Mouse (Mus musculus) forebrain, embryonic 12.5 days (tissue): Measurements from ENCODE around the gene Gm45521. TPM values are rescaled to one million over a fixed set of nuclear protein-coding genes. Genes with fewer than 3 reads are reported as not detected.

ENCODE experiments used
- ATAC-seq: fragments of 200-750 bp; cut with Nextera tagmentation; 2 replicates; pipeline ENCODE4 v1.8.0; 2017; ENCODE audit warnings: moderate TSS enrichment; ENCODE audit not compliant: low FRiP score
- H3K27ac ChIP-seq: fragments of 300-500 bp; sonication (generic); 2 replicates; pipeline ENCODE4 v1.5.1; 2016; ENCODE audit warnings: mild to moderate bottlenecking
- H3K27me3 ChIP-seq: fragments of 300-500 bp; sonication (generic); 2 replicates; pipeline ENCODE4 v1.6.1; 2016; ENCODE audit warnings: mild to moderate bottlenecking
- H3K36me3 ChIP-seq: fragments of 300-500 bp; sonication (generic); replicated peaks from 2 replicates; pipeline ENCODE4 v1.6.1; 2016; ENCODE audit warnings: mild to moderate bottlenecking
- H3K4me1 ChIP-seq: fragments of 300-500 bp; sonication (generic); 2 replicates; pipeline ENCODE4 v1.6.1; 2016
- H3K4me2 ChIP-seq: fragments of 300-500 bp; sonication (generic); 2 replicates; pipeline ENCODE4 v1.6.1; 2016; ENCODE audit warnings: mild to moderate bottlenecking, moderate library complexity
- H3K4me3 ChIP-seq: fragments of 300-500 bp; sonication (generic); replicated peaks from 2 replicates; pipeline ENCODE4 v1.5.1; 2016; ENCODE audit warnings: mild to moderate bottlenecking
- H3K9ac ChIP-seq: fragments of 300-500 bp; sonication (generic); 2 replicates; pipeline ENCODE4 v1.6.1; 2016; ENCODE audit warnings: mild to moderate bottlenecking
- H3K9me3 ChIP-seq: fragments of 300-500 bp; sonication (generic); 2 replicates; pipeline ENCODE4 v1.6.1; 2016
- WGBS: fragments of 180-500 bp; shearing (Covaris S2); methylation state at CpG from one replicate; pipeline ENCODE4 v1.1.7; 2016; 5-methylcytosine and 5-hydroxymethylcytosine counted together
- polyA plus RNA-seq: library from polyadenylated mRNA; unstranded; fragments of >200 nt; fragmentation: Nextera tagmentation; extraction: Ambion mirVana; gene quantifications from 2 replicates; pipeline ENCODE4 v1.2.1, GENCODE M21; 2016

Gm45521 gene
- polyA plus RNA-seq, 1 experiment from 2014 or later = not detected

GRCm38 (mm10) chr14:7989961-7990360 lies 32.9 kb downstream of the Gm45521 start:
- no peak for ATAC-seq
- 0 out of 2 replicates have a peak, but pooled peaks cover 3% of the 10 kb centered on the region for H3K27me3 ChIP-seq
- WGBS = 81% methylated on average over 3 of the region's 3 CpGs
- H3K9ac ChIP-seq = no peak overlapping the region
- no peak overlapping the region for H3K27ac ChIP-seq
- no peaks in the 10 kb centered on the region for H3K36me3 ChIP-seq
- no peaks in the 10 kb centered on the region for H3K9me3 ChIP-seq
- H3K4me3 ChIP-seq = no peak overlapping the region
- no peak overlapping the region for H3K4me2 ChIP-seq
- H3K4me1 ChIP-seq = no peaks in the 10 kb centered on the region

GRCm38 (mm10) chr14:7991108-7991776 lies 34.2 kb downstream of the Gm45521 start:
- WGBS = 84% methylated on average over 5 of the region's 5 CpGs
- H3K9ac ChIP-seq = no peak overlapping the region
- H3K4me2 ChIP-seq = no peak overlapping the region
- no peaks in the 10 kb centered on the region for H3K4me1 ChIP-seq
- no peaks in the 10 kb centered on the region for H3K36me3 ChIP-seq
- H3K27ac ChIP-seq = no peak overlapping the region
- 0 out of 2 replicates have a peak, but pooled peaks cover 7% of the 10 kb centered on the region for H3K27me3 ChIP-seq
- no peak overlapping the region for H3K4me3 ChIP-seq
- no peak for ATAC-seq
- no peaks in the 10 kb centered on the region for H3K9me3 ChIP-seq

DNA sequence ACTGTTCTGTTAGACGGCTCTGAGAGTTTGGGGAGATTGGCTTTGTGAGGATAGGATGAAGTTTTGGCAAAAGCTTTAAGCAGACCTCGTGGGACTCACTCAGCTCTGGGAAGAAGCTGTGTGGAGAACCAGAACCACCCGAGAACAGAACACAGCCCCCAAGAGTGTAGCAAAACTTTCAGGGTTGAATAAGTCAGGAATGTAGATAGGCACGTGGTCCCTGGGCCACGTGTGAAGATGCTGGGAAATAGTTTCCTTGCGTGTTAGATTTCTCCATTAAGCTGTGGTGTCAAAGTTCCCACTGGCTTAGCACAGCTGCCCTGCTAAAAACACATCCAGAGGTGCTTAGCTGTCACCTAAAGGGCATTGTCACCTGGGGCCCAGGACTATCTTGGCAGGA lies 35.1 kb downstream of the Gm45521 start:
- H3K27ac ChIP-seq = no peak overlapping the region
- H3K27me3 ChIP-seq = 0 out of 2 replicates have a peak, but pooled peaks cover 7% of the 10 kb centered on the region
- no peak overlapping the region for H3K4me2 ChIP-seq
- no peak overlapping the region for H3K9ac ChIP-seq
- H3K9me3 ChIP-seq = no peaks in the 10 kb centered on the region
- 81% methylated on average over 6 of the region's 6 CpGs for WGBS
- no peak for ATAC-seq
- H3K4me3 ChIP-seq = no peak overlapping the region
- 0 out of 2 replicates have a peak, but pooled peaks cover under 1% of the 10 kb centered on the region for H3K4me1 ChIP-seq
- H3K36me3 ChIP-seq = no peaks in the 10 kb centered on the region

DNA sequence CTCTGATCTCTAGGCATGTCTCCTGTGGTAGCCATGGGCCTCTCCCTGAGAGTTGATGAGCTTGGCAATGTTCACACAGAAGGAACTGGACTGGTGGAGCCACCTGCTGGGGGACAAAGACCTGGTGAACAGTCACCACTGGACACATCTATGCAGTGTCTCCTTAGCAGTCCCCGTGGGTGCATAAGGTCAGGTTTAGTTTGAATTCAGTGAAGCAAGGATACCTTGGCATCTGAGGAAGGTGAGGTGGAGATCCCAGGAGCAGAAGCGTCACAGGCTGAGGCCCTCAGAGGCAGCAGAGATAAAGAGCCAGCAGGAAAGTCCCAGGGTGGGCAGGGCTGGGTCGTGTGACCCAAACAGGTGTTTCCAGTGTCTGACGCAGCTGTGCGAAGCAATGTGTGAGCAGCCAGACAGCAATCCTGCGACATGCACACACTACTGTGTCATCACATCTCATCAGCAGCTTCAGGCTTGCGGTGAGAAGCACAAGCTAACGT lies 37.2 kb downstream of the Gm45521 start, which contains the start of gene Dnase1l3:
Dnase1l3 (minus strand) TSS at position 303 of the 497 bp plus-strand sequence.
- H3K27ac ChIP-seq = no peak within 1 kb of the TSS
- H3K36me3 ChIP-seq = no peaks in the 10 kb centered on the region
- H3K9me3 ChIP-seq = no peaks in the 10 kb centered on the region
- ATAC-seq = no peak
- WGBS = 76% methylated on average over 8 of the region's 8 CpGs
- H3K27me3 ChIP-seq = peaks cover 11% of the 10 kb centered on the region
- 0 out of 2 replicates have a peak, but pooled peaks cover 2% of the 10 kb centered on the region for H3K4me1 ChIP-seq
- no peak within 1 kb of the TSS for H3K4me2 ChIP-seq
- no peak within 1 kb of the TSS for H3K4me3 ChIP-seq
- no peak within 1 kb of the TSS for H3K9ac ChIP-seq

DNA sequence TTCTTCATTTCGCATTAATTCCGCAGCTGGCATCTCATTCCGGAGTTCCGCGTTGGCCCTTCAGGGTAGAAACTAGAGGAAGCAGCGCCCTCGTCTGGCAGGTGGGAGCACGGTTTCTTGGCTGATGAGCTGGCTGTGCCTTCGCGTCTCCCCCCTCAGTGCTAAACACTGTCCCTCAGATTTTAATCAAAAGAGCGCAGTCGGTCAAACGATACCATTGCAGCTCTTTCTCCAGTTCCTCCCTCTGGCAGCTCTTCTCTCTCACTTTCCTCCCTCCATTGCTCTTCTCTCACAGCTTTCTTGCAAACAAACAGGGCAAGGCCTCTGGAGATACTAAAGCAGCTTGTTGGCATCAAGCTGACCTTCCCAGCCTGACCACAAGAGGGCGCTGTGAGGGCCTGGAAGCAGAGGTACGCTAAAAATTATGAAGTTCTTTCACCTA lies 40.2 kb downstream of the Gm45521 start:
- 0 out of 2 replicates have a peak overlapping the region, but pooled peaks have one; percentile 16 for H3K4me3 ChIP-seq
- peak; percentile 72; the same call in 1 of the 2 replicates for ATAC-seq
- WGBS = 3% methylated on average over 15 of the region's 15 CpGs
- no peaks in the 10 kb centered on the region for H3K9me3 ChIP-seq
- peak overlapping the region; percentile 44 for H3K4me2 ChIP-seq
- H3K9ac ChIP-seq = peak overlapping the region; percentile 36; the same call in 1 of the 2 replicates
- peaks cover 40% of the 10 kb centered on the region for H3K27me3 ChIP-seq
- no peak overlapping the region for H3K27ac ChIP-seq
- H3K36me3 ChIP-seq = no peaks in the 10 kb centered on the region
- H3K4me1 ChIP-seq = peaks cover 5% of the 10 kb centered on the region; the same call in 1 of the 2 replicates

- Histone ChIP-seq H3K36me3 (no peaks in the 10 kb centered on the region), H3K9me3 (no peaks in the 10 kb centered on the region), H3K9ac (no peak overlapping the region), H3K4me3 (no peak overlapping the region), H3K4me1 (peaks cover 12% of the 10 kb centered on the region), H3K4me2 (no peak overlapping the region), H3K27ac (no peak overlapping the region), H3K27me3 (peaks cover 42% of the 10 kb centered on the region)
- no peak for ATAC-seq
- 82% methylated on average over 3 of the region's 3 CpGs for WGBS
Observed at GRCm38 (mm10) chr14:7999030-7999429, 41.9 kb downstream of the Gm45521 start.

- H3K9me3 ChIP-seq = no peaks in the 10 kb centered on the region
- no peak overlapping the region for H3K9ac ChIP-seq
- no peak for ATAC-seq
- WGBS = 89% methylated on average over 5 of the region's 5 CpGs
- no peak overlapping the region for H3K4me2 ChIP-seq
- H3K27ac ChIP-seq = no peak overlapping the region
- peaks cover 44% of the 10 kb centered on the region for H3K27me3 ChIP-seq
- H3K4me1 ChIP-seq = peaks cover 16% of the 10 kb centered on the region
- H3K4me3 ChIP-seq = no peak overlapping the region
- no peaks in the 10 kb centered on the region for H3K36me3 ChIP-seq
Observed at GRCm38 (mm10) chr14:7999435-7999834, 42.3 kb downstream of the Gm45521 start.

GRCm38 (mm10) chr14:8000247-8000646 lies 43.2 kb downstream of the Gm45521 start:
- H3K36me3 ChIP-seq = no peaks in the 10 kb centered on the region
- no peak overlapping the region for H3K27ac ChIP-seq
- no peak overlapping the region for H3K9ac ChIP-seq
- H3K27me3 ChIP-seq = peaks cover 43% of the 10 kb centered on the region
- H3K4me1 ChIP-seq = peaks cover 17% of the 10 kb centered on the region
- no peaks in the 10 kb centered on the region for H3K9me3 ChIP-seq
- no peak for ATAC-seq
- 88% methylated on average over 5 of the region's 5 CpGs for WGBS
- no peak overlapping the region for H3K4me3 ChIP-seq
- no peak overlapping the region for H3K4me2 ChIP-seq

DNA sequence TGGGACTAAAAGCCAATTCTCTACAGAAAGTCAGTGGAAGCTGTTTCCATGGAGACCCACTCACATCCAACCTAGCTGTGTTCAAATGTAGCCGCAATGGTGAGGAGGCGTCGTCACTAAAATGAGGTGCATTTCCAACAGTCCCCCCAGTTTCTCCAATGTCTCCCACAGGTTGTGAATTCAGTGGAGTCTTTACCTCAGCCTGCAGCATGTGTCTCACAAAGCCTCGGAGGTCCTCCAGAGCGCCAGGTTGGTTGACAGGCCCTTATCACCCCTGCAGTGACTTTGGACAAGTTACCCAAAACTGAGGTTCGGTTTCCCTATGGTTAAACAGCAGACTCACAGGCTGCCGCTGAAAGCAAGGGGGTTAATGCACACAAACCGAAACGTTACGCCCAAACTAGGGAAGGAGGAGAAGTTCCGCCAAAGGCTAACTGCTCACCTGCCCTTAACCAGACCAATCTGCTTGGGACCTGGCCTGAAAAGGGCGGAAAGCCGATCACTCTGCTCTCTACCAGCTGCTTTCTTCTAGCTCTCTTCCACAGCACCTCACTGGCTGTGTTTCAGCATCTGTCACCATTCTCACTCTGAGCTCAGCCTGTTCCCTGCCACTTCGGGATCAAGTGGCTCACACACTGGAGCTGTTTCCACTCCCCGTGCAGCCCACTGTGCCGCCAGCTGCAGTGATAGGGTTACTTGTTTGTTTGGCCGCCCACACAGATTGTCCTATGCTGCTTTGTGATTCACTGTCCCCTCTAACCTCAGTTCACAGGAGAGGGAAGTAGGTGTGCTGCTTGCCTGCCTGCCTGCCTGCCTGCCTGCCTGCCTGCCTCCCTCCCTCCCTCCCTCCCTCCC lies 44.0 kb downstream of the Gm45521 start:
- WGBS = 29% methylated on average over 17 of the region's 17 CpGs
- Histone ChIP-seq H3K27me3 (peaks cover 39% of the 10 kb centered on the region), H3K4me1 (peaks cover 17% of the 10 kb centered on the region), H3K9me3 (no peaks in the 10 kb centered on the region), H3K36me3 (no peaks in the 10 kb centered on the region), H3K9ac (no peak overlapping the region), H3K4me3 (no peak overlapping the region), H3K4me2 (no peak overlapping the region), H3K27ac (no peak overlapping the region)
- ATAC-seq = no peak

DNA sequence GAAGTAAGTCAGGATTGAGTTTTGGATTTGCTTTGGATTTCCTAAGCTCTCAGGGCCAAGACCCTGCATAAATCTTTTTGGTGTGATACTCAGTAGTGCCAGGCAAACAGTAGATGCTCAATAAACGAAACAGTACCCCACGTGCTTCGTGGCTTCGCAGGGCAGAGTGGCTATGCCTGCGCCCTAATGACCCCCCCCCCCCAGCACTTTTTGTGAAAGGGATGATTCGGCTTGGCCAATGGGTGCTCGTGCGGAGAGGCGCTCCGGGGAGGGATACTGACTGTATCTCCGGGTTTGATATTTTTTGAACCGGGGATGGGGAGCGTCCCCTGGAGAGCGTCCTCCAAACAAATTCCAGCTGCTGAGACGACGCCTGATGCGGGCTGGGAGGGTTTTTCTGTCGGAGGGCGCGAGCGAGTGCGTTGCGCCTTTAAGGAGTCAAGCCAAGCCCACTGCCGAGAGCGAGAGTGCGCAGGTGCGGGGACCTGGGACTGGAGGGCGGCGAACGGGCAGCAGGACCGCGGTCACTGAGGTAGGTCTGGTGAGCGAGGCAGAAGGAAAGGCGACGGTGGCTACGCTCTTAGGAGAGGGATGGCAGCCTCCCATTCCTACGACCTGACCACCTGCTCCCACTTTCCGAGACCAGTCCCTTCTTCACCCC lies 45.5 kb downstream of the Gm45521 start, which contains the start of gene Abhd6:
Abhd6 (plus strand) TSS at position 471 of the 661 bp plus-strand sequence.
- peaks cover 15% of the 10 kb centered on the region for H3K4me1 ChIP-seq
- peak within 1 kb of the TSS; percentile 79 for H3K4me2 ChIP-seq
- no peaks in the 10 kb centered on the region for H3K36me3 ChIP-seq
- ATAC-seq = peak; percentile 91
- H3K9ac ChIP-seq = peak within 1 kb of the TSS; percentile 70
- peak within 1 kb of the TSS; percentile 68 for H3K27ac ChIP-seq
- 1% methylated on average over 38 of the region's 38 CpGs for WGBS
- H3K9me3 ChIP-seq = no peaks in the 10 kb centered on the region
- peak within 1 kb of the TSS; percentile 64 for H3K4me3 ChIP-seq
- peaks cover 39% of the 10 kb centered on the region for H3K27me3 ChIP-seq

DNA sequence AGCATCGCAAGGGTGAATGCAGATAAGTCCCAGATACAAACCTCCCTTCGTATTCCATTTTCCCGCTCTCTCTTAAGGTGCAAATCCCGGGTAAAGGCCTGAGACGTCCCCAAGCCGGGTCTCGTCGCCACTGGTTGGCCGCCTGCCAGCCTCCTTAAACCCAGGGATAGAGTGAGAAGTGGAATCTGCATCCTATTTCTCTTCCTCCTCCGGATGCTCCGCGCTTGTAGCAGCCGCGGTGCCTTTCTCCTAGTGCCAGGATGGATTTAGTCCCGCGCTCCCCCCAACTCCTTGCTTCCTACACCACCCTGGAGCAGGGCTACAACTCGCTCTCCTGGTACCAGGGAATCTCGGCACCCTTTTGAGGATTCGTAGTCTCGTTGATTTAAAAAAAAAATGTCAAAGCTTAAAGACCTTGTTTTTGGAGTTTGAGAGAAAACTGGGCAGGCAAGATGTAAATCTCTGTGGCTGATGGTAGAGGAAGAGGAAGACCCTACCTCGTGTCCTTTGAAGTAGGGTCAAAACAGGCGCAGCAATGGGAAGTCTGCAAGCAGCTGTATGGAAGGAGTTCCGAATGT lies 46.1 kb downstream of the Gm45521 start:
- H3K36me3 ChIP-seq = no peaks in the 10 kb centered on the region
- peak; percentile 66 for ATAC-seq
- H3K9me3 ChIP-seq = no peaks in the 10 kb centered on the region
- H3K4me2 ChIP-seq = peak overlapping the region; percentile 79
- under 1% methylated on average over 23 of the region's 23 CpGs for WGBS
- peaks cover 39% of the 10 kb centered on the region for H3K27me3 ChIP-seq
- peak overlapping the region; percentile 70 for H3K9ac ChIP-seq
- H3K27ac ChIP-seq = peak overlapping the region; percentile 68
- H3K4me3 ChIP-seq = peak overlapping the region; percentile 64
- peaks cover 15% of the 10 kb centered on the region for H3K4me1 ChIP-seq
